Mouse (Mus musculus) embryonic facial prominence, embryonic 12.5 days (tissue): ENCODE results near the gene Gpr84. TPM values are rescaled to one million over a fixed set of nuclear protein-coding genes. Genes with fewer than 3 reads are reported as not detected.

Experiments used
- ATAC-seq: fragments of 200-750 bp; cut with Nextera tagmentation; 2 replicates; pipeline ENCODE4 v1.8.0; 2017; ENCODE audit not compliant: insufficient number of reproducible peaks, insufficient read depth, low FRiP score, low TSS enrichment
- H3K27ac ChIP-seq: fragments of 300-500 bp; sonication (generic); 2 replicates; pipeline ENCODE4 v1.5.1; 2016; ENCODE audit warnings: mild to moderate bottlenecking
- H3K27me3 ChIP-seq: fragments of 300-500 bp; sonication (generic); 2 replicates; pipeline ENCODE4 v1.6.1; 2016; ENCODE audit warnings: mild to moderate bottlenecking, moderate library complexity
- H3K36me3 ChIP-seq: fragments of 300-500 bp; sonication (generic); 2 replicates; pipeline ENCODE4 v1.6.1; 2016; ENCODE audit warnings: mild to moderate bottlenecking
- H3K4me1 ChIP-seq: fragments of 300-500 bp; sonication (generic); 2 replicates; pipeline ENCODE4 v1.6.1; 2016
- H3K4me2 ChIP-seq: fragments of 300-500 bp; sonication (generic); replicated peaks from 2 replicates; pipeline ENCODE4 v1.6.1; 2016; ENCODE audit warnings: mild to moderate bottlenecking, moderate library complexity
- H3K4me3 ChIP-seq: fragments of 300-500 bp; sonication (generic); 2 replicates; pipeline ENCODE4 v1.5.1; 2016; ENCODE audit warnings: mild to moderate bottlenecking
- H3K9ac ChIP-seq: fragments of 300-500 bp; sonication (generic); 2 replicates; pipeline ENCODE4 v1.6.1; 2016; ENCODE audit warnings: mild to moderate bottlenecking, moderate library complexity
- H3K9me3 ChIP-seq: fragments of 300-500 bp; sonication (generic); 2 replicates; pipeline ENCODE4 v1.6.1; 2016; ENCODE audit warnings: mild to moderate bottlenecking, moderate library complexity
- WGBS: fragments of 180-500 bp; shearing (Covaris S2); methylation state at CpG from one replicate; pipeline ENCODE4 v1.1.7; 2016; 5-methylcytosine and 5-hydroxymethylcytosine counted together
- polyA plus RNA-seq: library from polyadenylated mRNA; unstranded; fragments of >200 nt; fragmentation: Nextera tagmentation; extraction: Ambion mirVana; gene quantifications from 2 replicates; pipeline ENCODE4 v1.2.1, GENCODE M21; 2016

The Gpr84 gene
- polyA plus RNA-seq, 1 experiment from 2014 or later, result 0.67 TPM

- 85% methylated on average over 6 of the region's 6 CpGs for WGBS
Measured at GRCm38 (mm10) chr15:103345789-103346188, 35.4 kb upstream of the Gpr84 start.

GRCm38 (mm10) chr15:103343556-103343955, 33.1 kb upstream of the Gpr84 start:
- H3K9ac ChIP-seq, result no peak overlapping the region
- H3K9me3 ChIP-seq, result no peaks in the 10 kb centered on the region
- peaks cover 19% of the 10 kb centered on the region for H3K27me3 ChIP-seq
- peaks cover 49% of the 10 kb centered on the region for H3K36me3 ChIP-seq
- peaks cover 29% of the 10 kb centered on the region for H3K4me1 ChIP-seq
- H3K4me3 ChIP-seq, result no peak overlapping the region
- no peak overlapping the region for H3K27ac ChIP-seq
- H3K4me2 ChIP-seq, result no peak overlapping the region
- no peak for ATAC-seq

More at GRCm38 (mm10) chr15:103345789-103346188, 35.4 kb upstream of the Gpr84 start:
- H3K36me3 ChIP-seq, result peaks cover 70% of the 10 kb centered on the region
- no peak overlapping the region for H3K4me2 ChIP-seq
- H3K9me3 ChIP-seq, result no peaks in the 10 kb centered on the region
- H3K27me3 ChIP-seq, result peaks cover 1% of the 10 kb centered on the region; the same call in 1 of the 2 replicates
- H3K9ac ChIP-seq, result no peak overlapping the region
- peaks cover 15% of the 10 kb centered on the region for H3K4me1 ChIP-seq
- H3K4me3 ChIP-seq, result no peak overlapping the region
- ATAC-seq, result no peak
- H3K27ac ChIP-seq, result no peak overlapping the region

GRCm38 (mm10) chr15:103343008-103343407, 32.6 kb upstream of the Gpr84 start:
- WGBS, result 78% methylated on average over 2 of the region's 3 CpGs
- Histone ChIP-seq H3K4me2 (no peak overlapping the region), H3K4me1 (peaks cover 33% of the 10 kb centered on the region), H3K9me3 (no peaks in the 10 kb centered on the region), H3K4me3 (no peak overlapping the region), H3K9ac (no peak overlapping the region), H3K27me3 (peaks cover 19% of the 10 kb centered on the region), H3K36me3 (peaks cover 43% of the 10 kb centered on the region), H3K27ac (no peak overlapping the region)
- ATAC-seq, result no peak

- ATAC-seq, result no peak
- Histone ChIP-seq H3K27ac (no peak overlapping the region), H3K9ac (no peak overlapping the region), H3K4me3 (no peak overlapping the region), H3K27me3 (peaks cover 19% of the 10 kb centered on the region), H3K9me3 (no peaks in the 10 kb centered on the region), H3K36me3 (peaks cover 37% of the 10 kb centered on the region), H3K4me2 (no peak overlapping the region), H3K4me1 (peaks cover 37% of the 10 kb centered on the region)
- 15% methylated on average over 4 of the region's 4 CpGs for WGBS
Measured at GRCm38 (mm10) chr15:103342415-103342814, 32.0 kb upstream of the Gpr84 start.

- Histone ChIP-seq H3K4me1 (peaks cover 37% of the 10 kb centered on the region), H3K27me3 (peaks cover 19% of the 10 kb centered on the region), H3K9ac (0 out of 2 replicates have a peak overlapping the region, but pooled peaks have one; percentile 11), H3K9me3 (no peaks in the 10 kb centered on the region), H3K4me2 (no peak overlapping the region), H3K4me3 (no peak overlapping the region), H3K27ac (no peak overlapping the region), H3K36me3 (peaks cover 31% of the 10 kb centered on the region)
- ATAC-seq, result no peak
- 15% methylated on average over 8 of the region's 8 CpGs for WGBS
Measured at GRCm38 (mm10) chr15:103341547-103341946, 31.1 kb upstream of the Gpr84 start.

- H3K4me1 ChIP-seq, result peaks cover 42% of the 10 kb centered on the region
- H3K9me3 ChIP-seq, result no peaks in the 10 kb centered on the region
- no peak for ATAC-seq
- no peak overlapping the region for H3K27ac ChIP-seq
- 10% methylated on average over 4 of the region's 4 CpGs for WGBS
- H3K9ac ChIP-seq, result no peak overlapping the region
- H3K4me3 ChIP-seq, result peak overlapping the region; percentile 64
- H3K36me3 ChIP-seq, result peaks cover 23% of the 10 kb centered on the region
- peaks cover 19% of the 10 kb centered on the region for H3K27me3 ChIP-seq
- peak overlapping the region; percentile 83 for H3K4me2 ChIP-seq
Measured at GRCm38 (mm10) chr15:103340786-103341185, 30.4 kb upstream of the Gpr84 start.

- Histone ChIP-seq H3K9me3 (no peaks in the 10 kb centered on the region), H3K27me3 (peaks cover 19% of the 10 kb centered on the region), H3K4me1 (peaks cover 50% of the 10 kb centered on the region), H3K9ac (peak within 1 kb of the TSS; percentile 50), H3K27ac (no peak within 1 kb of the TSS), H3K4me3 (peak within 1 kb of the TSS; percentile 64), H3K36me3 (peaks cover 15% of the 10 kb centered on the region), H3K4me2 (peak within 1 kb of the TSS; percentile 83)
- no peak for ATAC-seq
- WGBS, result under 1% methylated on average over 23 of the region's 26 CpGs
Measured at GRCm38 (mm10) chr15:103339961-103340337, 29.5 kb upstream of the Gpr84 start, which contains the start of gene Zfp385a. Gene Zfp385a, minus strand, starts transcription at chr15:103340093.

GRCm38 (mm10) chr15:103339166-103339960, 29.0 kb upstream of the Gpr84 start:
- Histone ChIP-seq H3K9ac (peak overlapping the region; percentile 50), H3K36me3 (peaks cover 9% of the 10 kb centered on the region), H3K27me3 (peaks cover 19% of the 10 kb centered on the region), H3K4me3 (peak overlapping the region; percentile 64), H3K4me2 (peak overlapping the region; percentile 83), H3K4me1 (peaks cover 56% of the 10 kb centered on the region), H3K9me3 (no peaks in the 10 kb centered on the region), H3K27ac (no peak overlapping the region)
- ATAC-seq, result no peak; the same call in 1 of the 2 replicates
- WGBS, result 2% methylated on average over 28 of the region's 31 CpGs

- no peak overlapping the region for H3K9ac ChIP-seq
- H3K27me3 ChIP-seq, result peaks cover 19% of the 10 kb centered on the region
- no peak overlapping the region for H3K27ac ChIP-seq
- H3K4me2 ChIP-seq, result peak overlapping the region; percentile 83
- H3K36me3 ChIP-seq, result peaks cover 3% of the 10 kb centered on the region; the same call in 1 of the 2 replicates
- 36% methylated on average over 4 of the region's 4 CpGs for WGBS
- H3K4me1 ChIP-seq, result peaks cover 61% of the 10 kb centered on the region
- H3K9me3 ChIP-seq, result no peaks in the 10 kb centered on the region
- no peak for ATAC-seq
- peak overlapping the region; percentile 64 for H3K4me3 ChIP-seq
Measured at GRCm38 (mm10) chr15:103338829-103339165, 28.4 kb upstream of the Gpr84 start.

GRCm38 (mm10) chr15:103336996-103337667, 26.7 kb upstream of the Gpr84 start:
- H3K9me3 ChIP-seq, result no peaks in the 10 kb centered on the region
- ATAC-seq, result no peak
- no peak overlapping the region for H3K4me2 ChIP-seq
- peaks cover 74% of the 10 kb centered on the region for H3K4me1 ChIP-seq
- WGBS, result 15% methylated on average over 11 of the region's 11 CpGs
- peaks cover 19% of the 10 kb centered on the region for H3K27me3 ChIP-seq
- H3K9ac ChIP-seq, result no peak overlapping the region
- no peaks in the 10 kb centered on the region for H3K36me3 ChIP-seq
- no peak overlapping the region for H3K4me3 ChIP-seq
- no peak overlapping the region for H3K27ac ChIP-seq

GRCm38 (mm10) chr15:103335488-103336235, 25.2 kb upstream of the Gpr84 start:
- 17% methylated on average over 7 of the region's 7 CpGs for WGBS
- Histone ChIP-seq H3K9me3 (no peaks in the 10 kb centered on the region), H3K4me1 (peaks cover 60% of the 10 kb centered on the region), H3K36me3 (no peaks in the 10 kb centered on the region), H3K4me3 (no peak overlapping the region), H3K27me3 (peaks cover 17% of the 10 kb centered on the region), H3K9ac (no peak overlapping the region), H3K27ac (peak overlapping the region; percentile 58), H3K4me2 (no peak overlapping the region)
- no peak for ATAC-seq
